8 mouse cellular contexts compared by ENCODE assay signal in genomic region chr11:16951761-16952010, GRCm38 (mm10). TPM values are rescaled to one million over a fixed set of nuclear protein-coding genes. Genes with fewer than 3 reads are reported as not detected.
A peak's percentile ranks its signal among the peaks of the same experiment; 100 is the strongest.
DNase-seq lines count a peak whose midpoint lies in the region; ATAC-seq and TF ChIP-seq lines count a peak whose summit lies in the region.

No protein-coding gene starts in this region.

- no peaks in the 10 kb centered on the region for H3K9me3 ChIP-seq in heart, embryonic 14.5 days (ENCODE audit: control insufficient read depth, low read length)
- no peaks in the 10 kb centered on the region for H3K9me3 ChIP-seq in G1E (replicated peaks)
- no peaks in the 10 kb centered on the region for H3K9me3 ChIP-seq in hindbrain, embryonic 12.5 days (replicated peaks)
- H3K9me3 ChIP-seq in midbrain, embryonic 10.5 days (replicated peaks): no peaks in the 10 kb centered on the region

- 4% methylated on average over 9 of the region's 9 CpGs for WGBS in heart, embryonic 14.5 days
- WGBS in hindbrain, embryonic 12.5 days: 7% methylated on average over 9 of the region's 9 CpGs
- 8% methylated on average over 9 of the region's 9 CpGs for WGBS in midbrain, embryonic 10.5 days

- intact Hi-C loops in heart, postnatal 14 days (cut with DNase I): loop anchor here (5.0 kb wide), 1 partner anchor 211 kb away; no protein-coding TSS in a partner anchor

- 0 out of 2 replicates have a peak, but pooled peaks cover 4% of the 10 kb centered on the region for H3K36me3 ChIP-seq in heart, embryonic 14.5 days (ENCODE audit: control insufficient read depth, insufficient read depth, low read length)
- peaks cover 23% of the 10 kb centered on the region for H3K36me3 ChIP-seq in G1E (replicated peaks)
- 0 out of 2 replicates have a peak, but pooled peaks cover 3% of the 10 kb centered on the region for H3K36me3 ChIP-seq in hindbrain, embryonic 12.5 days
- H3K36me3 ChIP-seq in midbrain, embryonic 10.5 days: peaks cover 20% of the 10 kb centered on the region

- H3K9ac ChIP-seq in heart, embryonic 14.5 days (ENCODE audit: low read length): peak overlapping the region; percentile 86
- H3K9ac ChIP-seq in hindbrain, embryonic 12.5 days: peak overlapping the region; percentile 54

- no peak for DNase-seq in heart, postnatal 14 days
- DNase-seq in G1E (ENCODE audit: low spot score): no peak
- no peak for DNase-seq in midbrain, embryonic 10.5 days (ENCODE audit: low spot score)
- no peak for DNase-seq in yolk sac, embryonic 10.5 days (ENCODE audit: low spot score)
- no peak for DNase-seq in layer of hippocampus, adult 9-10 months (ENCODE audit: low spot score)
- DNase-seq in cerebellum, adult 11-12 months: no peak

- H3K4me2 ChIP-seq in heart, embryonic 14.5 days (ENCODE audit: low read length): peak overlapping the region; percentile 81
- H3K4me2 ChIP-seq in hindbrain, embryonic 12.5 days (replicated peaks): peak overlapping the region; percentile 67

- peaks cover 0 to 16% of the 10 kb centered on the region in 2 experiments; a peak in 3 of 4 replicates for H3K4me1 ChIP-seq in heart, embryonic 14.5 days (ENCODE audit: control insufficient read depth in 2 of 2, insufficient read depth in 2 of 2, low read length in 2 of 2)
- H3K4me1 ChIP-seq in G1E (ENCODE audit: insufficient read depth, low read depth, low read length): peaks cover 44% of the 10 kb centered on the region
- peaks cover 13% of the 10 kb centered on the region; the same call in 1 of the 2 replicates for H3K4me1 ChIP-seq in hindbrain, embryonic 12.5 days
- H3K4me1 ChIP-seq in midbrain, embryonic 10.5 days: peaks cover 23% of the 10 kb centered on the region

- no peaks in the 10 kb centered on the region for H3K27me3 ChIP-seq in heart, embryonic 14.5 days (ENCODE audit: control insufficient read depth, insufficient read depth, low read length)
- H3K27me3 ChIP-seq in G1E (ENCODE audit: insufficient read depth, low read length): no peaks in the 10 kb centered on the region
- H3K27me3 ChIP-seq in hindbrain, embryonic 12.5 days: no peaks in the 10 kb centered on the region
- H3K27me3 ChIP-seq in midbrain, embryonic 10.5 days (ENCODE audit: low read depth, poor library complexity, severe bottlenecking): no peaks in the 10 kb centered on the region

- H3K4me3 ChIP-seq in heart, embryonic 14.5 days (ENCODE audit: control insufficient read depth in 1 of 2, insufficient read depth in 1 of 2, low read depth in 1 of 2, low read length in 2 of 2): peak overlapping the region; percentile 73 to 81
- H3K4me3 ChIP-seq in G1E (ENCODE audit: low read depth, low read length): peak overlapping the region; percentile 85
- peak overlapping the region; percentile 50 for H3K4me3 ChIP-seq in hindbrain, embryonic 12.5 days
- H3K4me3 ChIP-seq in midbrain, embryonic 10.5 days: peak overlapping the region; percentile 72

- no peak for TF ChIP-seq CTCF in G1E (IDR thresholded peaks at IDR 0.05; ENCODE audit: low read depth, low read length)

- H3K27ac ChIP-seq in heart, embryonic 14.5 days (replicated peaks in 1 of 2; ENCODE audit: control insufficient read depth in 1 of 2, insufficient read depth in 1 of 2, low read depth in 2 of 2, low read length in 2 of 2): peak overlapping the region; percentile 38 to 60
- H3K27ac ChIP-seq in hindbrain, embryonic 12.5 days: no peak overlapping the region
- H3K27ac ChIP-seq in midbrain, embryonic 10.5 days (replicated peaks): peak overlapping the region; percentile 86

- ATAC-seq in heart, embryonic 14.5 days (ENCODE audit: insufficient number of reproducible peaks, insufficient read depth, low FRiP score, low read depth): no peak
- ATAC-seq in G1E (ENCODE audit: extremely low read depth, insufficient number of reproducible peaks, low FRiP score, poor library complexity, severe bottlenecking): peak; percentile 2; the same call in 1 of the 2 replicates
- no peak for ATAC-seq in hindbrain, embryonic 12.5 days (ENCODE audit: low FRiP score)

RNA-seq across cellular contexts. Expression of gene Fbxo48, which starts 0.5 kb away (rescaled TPM):
- 1.1 and 1.3 TPM in 2 replicates for polyA plus RNA-seq in heart, embryonic 14.5 days (2014; fragmentation: Nextera tagmentation; extraction: Ambion mirVana)
- under 1 TPM; 0.50 to 0.61 TPM for total RNA-seq in heart, postnatal 14 days (2021)
- total RNA-seq in G1E (2014; fragmentation: Nextera tagmentation) (34.1 and 48.9 TPM in 2 replicates), G1E (2017) (16.0 and 18.7 TPM in 2 replicates)
- 0.76 and 1.3 TPM in 2 replicates for polyA plus RNA-seq in G1E (2012)
- 1.5 and 1.9 TPM in 2 replicates for polyA plus RNA-seq in hindbrain, embryonic 12.5 days (2016; fragmentation: Nextera tagmentation; extraction: Ambion mirVana)
- 2.1 and 2.4 TPM in 2 replicates for polyA plus RNA-seq in midbrain, embryonic 10.5 days (2016; fragmentation: Nextera tagmentation; extraction: Ambion mirVana)
